Comparison of ENCODE assay signal across 25 mouse cellular contexts in the genomic region with DNA sequence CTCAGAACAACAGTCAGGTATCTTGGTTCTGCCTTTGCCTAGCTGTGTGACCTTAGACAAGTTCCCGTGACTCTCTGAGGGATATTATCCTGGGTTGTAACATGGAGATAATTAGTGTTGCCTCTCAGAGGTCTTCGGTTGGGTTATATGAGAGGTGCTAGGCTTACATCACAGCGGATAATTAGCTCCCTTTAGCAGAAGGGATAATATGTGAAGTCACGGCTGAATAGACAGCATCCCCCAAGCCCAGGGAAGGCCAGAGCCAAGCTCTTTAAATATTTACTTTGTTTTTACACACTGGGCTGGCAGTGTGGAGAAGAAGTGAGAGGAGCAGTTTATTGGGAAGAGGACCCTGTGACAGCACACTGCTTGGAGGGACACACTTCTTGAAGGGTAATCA.
"Had no signal": no experiment of that assay in that cellular context is flagged by ENCODE, and none has a peak within 500 bp of the region (broad histone marks: within the 10 kb centered on the region; RNA-seq: fewer than 3 reads in every experiment).

No protein-coding gene starts in this region.

- H3K4me1 ChIP-seq: heart, embryonic 10.5 days; heart, embryonic 12.5 days; intestine, embryonic 15.5 days; limb, embryonic 15.5 days; liver, embryonic 12.5 days had no signal

- H3K27me3 ChIP-seq: heart, embryonic 12.5 days; hindbrain, embryonic 12.5 days; intestine, embryonic 15.5 days; limb, embryonic 13.5 days; limb, embryonic 15.5 days; liver, embryonic 12.5 days had no signal

- H3K36me3 ChIP-seq: heart, embryonic 10.5 days; heart, embryonic 12.5 days; hindbrain, embryonic 10.5 days; hindbrain, embryonic 12.5 days; intestine, embryonic 15.5 days; limb, embryonic 13.5 days; limb, embryonic 15.5 days; liver, embryonic 12.5 days had no signal

- H3K27ac ChIP-seq: gastrocnemius, adult 2 months; heart, embryonic 10.5 days; hindbrain, embryonic 10.5 days; hindbrain, embryonic 12.5 days; hindbrain, embryonic 14.5 days; intestine, embryonic 15.5 days; layer of hippocampus, adult 2 months; left cerebral cortex, adult 2 months; limb, embryonic 13.5 days; limb, embryonic 15.5 days; liver, embryonic 12.5 days; liver, embryonic 14.5 days had no signal

- H3K9ac ChIP-seq: heart, embryonic 12.5 days; hindbrain, embryonic 12.5 days; hindbrain, embryonic 14.5 days; intestine, embryonic 15.5 days; limb, embryonic 13.5 days; limb, embryonic 15.5 days; liver, embryonic 12.5 days; liver, embryonic 14.5 days had no signal

- ATAC-seq: hindbrain, embryonic 16.5 days; inflammation-experienced regulatory T-cells, adult 6 months; intestine, embryonic 15.5 days; intestine, postnatal 0 days; liver, embryonic 12.5 days had no signal

- H3K4me3 ChIP-seq: gastrocnemius, adult 2 months; heart, embryonic 10.5 days; heart, embryonic 12.5 days; hindbrain, embryonic 10.5 days; hindbrain, embryonic 12.5 days; intestine, embryonic 15.5 days; layer of hippocampus, adult 2 months; left cerebral cortex, adult 2 months; limb, embryonic 13.5 days; limb, embryonic 15.5 days; liver, embryonic 12.5 days had no signal

- H3K4me2 ChIP-seq: heart, embryonic 12.5 days; hindbrain, embryonic 12.5 days; hindbrain, embryonic 14.5 days; intestine, embryonic 15.5 days; limb, embryonic 13.5 days; limb, embryonic 15.5 days; liver, embryonic 12.5 days had no signal

- DNase-seq: gastrocnemius, adult 2 months; gastrocnemius, postnatal 10 days; gastrocnemius, postnatal 25 days; heart, adult 18-20 months; heart, postnatal 10 days; heart, postnatal 4 days; kidney, adult 2 months; kidney, postnatal 14 days; kidney, postnatal 4 days; left cerebral cortex, postnatal 4 days had no signal

- H3K9me3 ChIP-seq: heart, embryonic 10.5 days; hindbrain, embryonic 10.5 days; hindbrain, embryonic 12.5 days; intestine, embryonic 15.5 days; limb, embryonic 13.5 days; limb, embryonic 15.5 days; liver, embryonic 12.5 days had no signal
